Mouse (Mus musculus): ENCODE data around the gene Ddx46. TPM values are rescaled to one million over a fixed set of nuclear protein-coding genes. Genes with fewer than 3 reads are reported as not detected.

Ddx46 gene
- polyA plus RNA-seq, 1 experiment from 2014 or later = 32.5 TPM

DNA sequence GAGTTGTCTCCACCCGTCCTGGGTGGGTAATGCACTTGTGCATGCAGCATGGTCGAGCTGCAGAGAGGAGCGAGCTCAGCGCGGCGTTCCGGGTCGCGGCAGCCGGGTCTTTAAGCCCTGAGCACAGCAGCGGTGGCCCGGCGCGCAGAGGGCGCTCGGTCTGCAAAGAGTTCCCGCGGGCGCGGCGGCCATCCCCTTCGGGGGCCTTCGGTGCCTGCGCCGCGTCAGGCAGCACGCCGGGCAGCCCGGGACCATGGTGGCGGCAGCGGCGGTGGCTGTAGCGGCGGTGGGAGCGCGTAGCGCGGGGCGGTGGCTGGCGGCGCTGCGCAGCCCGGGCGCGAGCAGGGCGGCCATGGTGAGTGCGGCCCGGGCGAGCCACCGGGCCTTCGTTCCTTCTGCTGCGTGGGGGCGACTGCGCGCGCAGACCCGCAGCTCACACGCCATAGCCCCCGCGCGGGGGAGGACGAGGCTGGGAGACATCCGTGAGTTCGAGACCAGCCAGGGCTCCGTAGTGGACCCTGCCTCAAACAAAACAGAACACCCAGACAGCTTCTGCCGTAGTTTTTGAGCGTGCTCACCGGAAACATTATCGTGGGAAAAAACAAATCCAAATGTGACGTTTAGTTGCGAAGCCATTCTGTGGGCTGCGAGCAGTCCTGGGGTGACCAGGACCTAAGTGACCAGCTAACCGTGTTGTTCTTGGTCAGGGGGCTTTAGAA lies 92.5 kb downstream of the Ddx46 start, which contains the start of gene Pcbd2:
Pcbd2 (plus strand) TSS at position 249 of the 719 bp plus-strand sequence.
- Histone ChIP-seq H3K9ac (ENCODE audit: low read length) (peak within 1 kb of the TSS; percentile 88), H3K9me3 (replicated peaks; ENCODE audit: control insufficient read depth, low read length) (no peaks in the 10 kb centered on the region), H3K36me3 (ENCODE audit: control insufficient read depth, insufficient read depth, low read length) (no peaks in the 10 kb centered on the region), H3K4me3 (replicated peaks; ENCODE audit: low read length) (peak within 1 kb of the TSS; percentile 68), H3K27ac (ENCODE audit: low read length) (peak within 1 kb of the TSS; percentile 99), H3K4me2 (ENCODE audit: low read depth, low read length) (peak within 1 kb of the TSS; percentile 71), H3K27me3 (ENCODE audit: control insufficient read depth, insufficient read depth, low read length) (no peaks in the 10 kb centered on the region), H3K4me1 (ENCODE audit: control insufficient read depth, insufficient read depth, low read length) (no peaks in the 10 kb centered on the region)
- peak; percentile 92 for ATAC-seq (ENCODE audit: insufficient read depth, low FRiP score)
- WGBS = under 1% methylated on average over 72 of the region's 73 CpGs

DNA sequence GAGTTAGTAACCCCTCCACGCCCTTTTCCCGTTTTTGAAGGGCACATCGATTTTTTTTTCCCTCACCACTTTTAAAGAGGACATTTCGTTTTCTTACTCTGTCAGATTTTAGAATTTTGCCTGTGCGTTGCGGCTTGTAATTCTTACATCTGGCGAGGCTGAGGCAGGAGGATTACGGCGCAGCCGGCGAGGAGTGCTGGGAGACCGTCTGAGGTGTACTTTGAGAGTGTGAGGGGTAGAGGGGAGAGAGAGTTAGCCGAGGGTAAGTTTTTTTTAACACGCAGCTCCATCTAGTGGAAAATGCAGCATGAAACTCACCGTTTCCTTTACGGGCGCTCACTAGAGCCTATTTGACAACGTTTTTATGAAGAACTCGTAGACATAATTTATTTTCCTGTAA lies 93.0 kb downstream of the Ddx46 start:
- 1% methylated on average over 19 of the region's 19 CpGs for WGBS
- Histone ChIP-seq H3K4me1 (ENCODE audit: control insufficient read depth, insufficient read depth, low read length) (no peaks in the 10 kb centered on the region), H3K27ac (ENCODE audit: low read length) (peak overlapping the region; percentile 99), H3K9ac (ENCODE audit: low read length) (peak overlapping the region; percentile 88), H3K36me3 (ENCODE audit: control insufficient read depth, insufficient read depth, low read length) (no peaks in the 10 kb centered on the region), H3K9me3 (replicated peaks; ENCODE audit: control insufficient read depth, low read length) (no peaks in the 10 kb centered on the region), H3K27me3 (ENCODE audit: control insufficient read depth, insufficient read depth, low read length) (no peaks in the 10 kb centered on the region), H3K4me2 (ENCODE audit: low read depth, low read length) (peak overlapping the region; percentile 71), H3K4me3 (replicated peaks; ENCODE audit: low read length) (peak overlapping the region; percentile 68)
- peak; percentile 76 for ATAC-seq (ENCODE audit: insufficient read depth, low FRiP score)

DNA sequence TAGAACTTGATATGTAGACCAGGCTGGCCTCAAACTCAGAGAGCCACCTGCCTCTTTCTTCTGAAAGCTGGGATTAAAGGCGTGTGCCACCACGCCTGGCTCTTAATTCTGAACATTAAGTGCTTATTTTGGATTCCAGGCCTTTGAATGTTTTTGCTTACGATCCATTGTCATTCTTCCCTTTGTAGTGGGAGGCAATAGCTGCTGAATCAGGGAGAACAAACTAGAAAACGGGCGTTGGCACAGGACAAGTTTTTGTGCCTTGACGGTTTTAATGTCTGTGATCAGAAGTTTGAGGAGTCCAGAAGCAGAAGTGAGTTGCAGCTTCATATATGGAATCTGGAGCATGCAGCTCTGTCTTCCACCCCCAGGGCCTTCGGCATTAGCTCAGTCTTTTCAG lies 95.9 kb downstream of the Ddx46 start:
- no peak overlapping the region for H3K4me2 ChIP-seq (ENCODE audit: low read depth, low read length)
- ATAC-seq (ENCODE audit: insufficient read depth, low FRiP score) = no peak
- H3K4me1 ChIP-seq (ENCODE audit: control insufficient read depth, insufficient read depth, low read length) = no peaks in the 10 kb centered on the region; the same call in 1 of the 2 replicates
- H3K27me3 ChIP-seq (ENCODE audit: control insufficient read depth, insufficient read depth, low read length) = no peaks in the 10 kb centered on the region
- H3K27ac ChIP-seq (ENCODE audit: low read length) = no peak overlapping the region
- H3K9me3 ChIP-seq (replicated peaks; ENCODE audit: control insufficient read depth, low read length) = no peaks in the 10 kb centered on the region
- no peak overlapping the region for H3K9ac ChIP-seq (ENCODE audit: low read length)
- no peak overlapping the region for H3K4me3 ChIP-seq (replicated peaks; ENCODE audit: low read length)
- 86% methylated on average over 7 of the region's 7 CpGs for WGBS
- no peaks in the 10 kb centered on the region for H3K36me3 ChIP-seq (ENCODE audit: control insufficient read depth, insufficient read depth, low read length)

Other genes starting within 250 kb of the Ddx46 start
- 0.14 and 0.17 TPM in 2 replicates for gene Slc34a1, start 236.8 kb upstream of the Ddx46 start, polyA plus RNA-seq (2015; fragmentation: Nextera tagmentation; extraction: Ambion mirVana)
- not detected in 2 replicates for gene Pfn3, start 219.8 kb upstream of the Ddx46 start, polyA plus RNA-seq (2015; fragmentation: Nextera tagmentation; extraction: Ambion mirVana)
- 4.5 and 5.6 TPM in 2 replicates for gene F12, start 208.2 kb upstream of the Ddx46 start, polyA plus RNA-seq (2015; fragmentation: Nextera tagmentation; extraction: Ambion mirVana)
- 14.6 TPM in 2 replicates for gene Grk6, start 190.0 kb upstream of the Ddx46 start, polyA plus RNA-seq (2015; fragmentation: Nextera tagmentation; extraction: Ambion mirVana)
- 0.22 and 0.26 TPM in 2 replicates for gene Prr7, start 170.8 kb upstream of the Ddx46 start, polyA plus RNA-seq (2015; fragmentation: Nextera tagmentation; extraction: Ambion mirVana)
- gene Dbn1, start 146.9 kb upstream of the Ddx46 start, polyA plus RNA-seq (2015; fragmentation: Nextera tagmentation; extraction: Ambion mirVana) = 111 and 113 TPM in 2 replicates
- gene Pdlim7, start 121.4 kb upstream of the Ddx46 start, polyA plus RNA-seq (2015; fragmentation: Nextera tagmentation; extraction: Ambion mirVana) = 240 and 243 TPM in 2 replicates
- 4.7 and 4.9 TPM in 2 replicates for gene Dok3, start 105.7 kb upstream of the Ddx46 start, polyA plus RNA-seq (2015; fragmentation: Nextera tagmentation; extraction: Ambion mirVana)
- gene Ddx41, start 98.4 kb upstream of the Ddx46 start, polyA plus RNA-seq (2015; fragmentation: Nextera tagmentation; extraction: Ambion mirVana) = 52.5 and 53.4 TPM in 2 replicates
- gene Fam193b, start 63.9 kb upstream of the Ddx46 start, polyA plus RNA-seq (2015; fragmentation: Nextera tagmentation; extraction: Ambion mirVana) = 26.1 and 30.1 TPM in 2 replicates
- 162 and 167 TPM in 2 replicates for gene Tmed9, start 61.3 kb upstream of the Ddx46 start, polyA plus RNA-seq (2015; fragmentation: Nextera tagmentation; extraction: Ambion mirVana)
- gene B4galt7, start 35.1 kb upstream of the Ddx46 start, polyA plus RNA-seq (2015; fragmentation: Nextera tagmentation; extraction: Ambion mirVana) = 20.5 and 24.5 TPM in 2 replicates
- gene Caml, start 12.0 kb upstream of the Ddx46 start, polyA plus RNA-seq (2015; fragmentation: Nextera tagmentation; extraction: Ambion mirVana) = 44.3 and 52.8 TPM in 2 replicates
- 47.6 and 50.5 TPM in 2 replicates for gene B230219D22Rik, start 58.1 kb downstream of the Ddx46 start, polyA plus RNA-seq (2015; fragmentation: Nextera tagmentation; extraction: Ambion mirVana)
- gene Txndc15, start 79.6 kb downstream of the Ddx46 start, polyA plus RNA-seq (2015; fragmentation: Nextera tagmentation; extraction: Ambion mirVana) = 76.6 and 80.1 TPM in 2 replicates
- 68.8 and 72.1 TPM in 2 replicates for gene Pcbd2, start 92.3 kb downstream of the Ddx46 start, polyA plus RNA-seq (2015; fragmentation: Nextera tagmentation; extraction: Ambion mirVana)
- 0.10 TPM in 1 of 2 replicates, not detected in the other for gene Catsper3, start 149.5 kb downstream of the Ddx46 start, polyA plus RNA-seq (2015; fragmentation: Nextera tagmentation; extraction: Ambion mirVana)
- 106 and 110 TPM in 2 replicates for gene Pitx1, start 201.2 kb downstream of the Ddx46 start, polyA plus RNA-seq (2015; fragmentation: Nextera tagmentation; extraction: Ambion mirVana)

Data from stomach, embryonic 16.5 days (tissue).